Mouse (Mus musculus) left cerebral cortex, postnatal 14 days (tissue): Measurements from ENCODE around the gene Zdhhc8. TPM values are rescaled to one million over a fixed set of nuclear protein-coding genes. Genes with fewer than 3 reads are reported as not detected.

Source experiments
- DNase-seq, 2 experiments: peaks; one replicate each; pipeline ENCODE4 v3.0.0; 2021 to 2022; ENCODE audit warnings: low spot score in 2 of 2, mixed read lengths in 1 of 2
- intact Hi-C: fragments of 180-260 bp; cut with DNase I; formaldehyde crosslinking; loops from one replicate; pipeline ENCODE4 v1.15.1; 2025
- long read RNA-seq, 2 experiments: library from polyadenylated mRNA; stranded (forward); transcript quantifications; one replicate each; pipeline ENCODE4 v2.0.0; 2021
- total RNA-seq, 2 experiments: library from RNA; stranded (reverse); gene quantifications; 2 replicates each; pipeline ENCODE4 v1.2.3; 2021

The Zdhhc8 gene
- 100 to 1,000 TPM; 151 to 155 TPM for total RNA-seq
- long read RNA-seq, experiment 1, full-length matches to known transcripts = 17 of 59 reads
- long read RNA-seq, experiment 1, partial matches to known transcripts = 15 of 59 reads
- long read RNA-seq, experiment 1, other reads (novel, unspliced or antisense) = 27 of 59 reads
- long read RNA-seq, experiment 2, full-length matches to known transcripts = 21 of 95 reads
- long read RNA-seq, experiment 2, partial matches to known transcripts = 16 of 95 reads
- long read RNA-seq, experiment 2, other reads (novel, unspliced or antisense) = 58 of 95 reads

- peak; percentile 56 to 82 for DNase-seq
- intact Hi-C loops = no loop called here
Measured at GRCm38 (mm10) chr16:18234671-18235388, at the start of gene Zdhhc8. Zdhhc8 (minus strand) TSS chr16:18235136.

GRCm38 (mm10) chr16:18275166-18275565 is 40.2 kb upstream of the Zdhhc8 start:
- no peak for DNase-seq
- intact Hi-C loops = no loop called here

- intact Hi-C loops = no loop called here
- DNase-seq = no peak
Measured at GRCm38 (mm10) chr16:18268182-18268581, 33.2 kb upstream of the Zdhhc8 start.

GRCm38 (mm10) chr16:18265024-18265423 is 30.1 kb upstream of the Zdhhc8 start:
- DNase-seq = no peak
- intact Hi-C loops = no loop called here

GRCm38 (mm10) chr16:18258221-18258620 is 23.3 kb upstream of the Zdhhc8 start, which contains the start of gene Gm49776:
Gm49776 (minus strand) TSS chr16:18258321.
- intact Hi-C loops = no loop called here

GRCm38 (mm10) chr16:18253866-18254265 is 18.9 kb upstream of the Zdhhc8 start:
- intact Hi-C loops = loop anchor here (5.0 kb wide), 1 partner anchor 33 kb away; the partner anchor contains the start of gene Dgcr8
- no peak for DNase-seq

More at GRCm38 (mm10) chr16:18258221-18258620, 23.3 kb upstream of the Zdhhc8 start, which contains the start of gene Gm49776:
- DNase-seq = no peak

- no peak for DNase-seq
- intact Hi-C loops = loop anchor here (5.0 kb wide), 1 partner anchor 35 kb away; the partner anchor contains the start of gene Dgcr8
Measured at GRCm38 (mm10) chr16:18252736-18253135, 17.8 kb upstream of the Zdhhc8 start.

- intact Hi-C loops = loop anchor here (5.0 kb wide), 1 partner anchor 36 kb away; the partner anchor contains the start of gene Dgcr8
- no peak for DNase-seq
Measured at GRCm38 (mm10) chr16:18250828-18251790, 16.2 kb upstream of the Zdhhc8 start.

GRCm38 (mm10) chr16:18250231-18250630 is 15.3 kb upstream of the Zdhhc8 start:
- intact Hi-C loops = loop anchor here (5.0 kb wide), 1 partner anchor 37 kb away; the partner anchor contains the start of gene Dgcr8

GRCm38 (mm10) chr16:18249364-18249967 is 14.5 kb upstream of the Zdhhc8 start:
- intact Hi-C loops = no loop called here
- DNase-seq = peak; percentile 58 to 62

More at GRCm38 (mm10) chr16:18250231-18250630, 15.3 kb upstream of the Zdhhc8 start:
- no peak for DNase-seq

- DNase-seq = peak; percentile 98 to 99
- intact Hi-C loops = no loop called here
Measured at GRCm38 (mm10) chr16:18248433-18249363, 13.8 kb upstream of the Zdhhc8 start, which contains the start of the genes Trmt2a and Ranbp1. Trmt2a (plus strand) TSS chr16:18248679. Ranbp1 (minus strand) TSS chr16:18248732.

GRCm38 (mm10) chr16:18247521-18248399 is 12.8 kb upstream of the Zdhhc8 start:
- no peak for DNase-seq
- intact Hi-C loops = no loop called here

- DNase-seq = no peak
- intact Hi-C loops = no loop called here
Measured at GRCm38 (mm10) chr16:18241581-18241980, 6.6 kb upstream of the Zdhhc8 start.

GRCm38 (mm10) chr16:18236676-18237501 is 2.0 kb upstream of the Zdhhc8 start:
- no peak for DNase-seq
- intact Hi-C loops = no loop called here

GRCm38 (mm10) chr16:18235389-18236065 is 591 bp upstream of the Zdhhc8 start:
- intact Hi-C loops = no loop called here
- peak; percentile 59 to 70 for DNase-seq
